Mouse (Mus musculus): ENCODE results near the gene Acat1.

Gene Acat1

GRCm38 (mm10) chr9:53535416-53536320, 74.5 kb downstream of the Acat1 start:
- DNase-seq: no peak

All from heart, adult 11 months (tissue).